Mouse (Mus musculus): ENCODE measurements around the gene Zfp985. TPM values are rescaled to one million over a fixed set of nuclear protein-coding genes. Genes with fewer than 3 reads are reported as not detected.
"Not testable (repeated sequence)": the region's sequence is repeated elsewhere in the genome, so short reads cannot be mapped to it uniquely, and the experiment has no call there.

Zfp985 gene
- polyA plus RNA-seq, 1 experiment from 2014 or later, result 0.16 TPM

- no peak overlapping the region for H3K9ac ChIP-seq (ENCODE audit: low read length)
- ATAC-seq (replicated peaks; ENCODE audit: extremely low read depth, insufficient read depth, low FRiP score), result no peak
- H3K36me3 ChIP-seq (ENCODE audit: control insufficient read depth, insufficient read depth), result no peaks in the 10 kb centered on the region
- no peaks in the 10 kb centered on the region for H3K27me3 ChIP-seq (ENCODE audit: control insufficient read depth, insufficient read depth, low read length)
- no peak overlapping the region for H3K4me2 ChIP-seq (ENCODE audit: low read depth, low read length)
- no peaks in the 10 kb centered on the region for H3K4me1 ChIP-seq (ENCODE audit: control insufficient read depth, insufficient read depth, low read length)
- H3K9me3 ChIP-seq (replicated peaks; ENCODE audit: control insufficient read depth, low read length), result peaks cover 16% of the 10 kb centered on the region
- H3K4me3 ChIP-seq (ENCODE audit: low read length), result no peak overlapping the region
- WGBS, result 52% methylated on average over 1 of the region's 1 CpGs
- H3K27ac ChIP-seq (ENCODE audit: low read length), result no peak overlapping the region
These were observed 44.6 kb downstream of the Zfp985 start for GRCm38 (mm10) chr4:147597685-147598084.

- Histone ChIP-seq H3K4me3 (ENCODE audit: low read length) (no peak overlapping the region), H3K27me3 (ENCODE audit: control insufficient read depth, insufficient read depth, low read length) (no peaks in the 10 kb centered on the region), H3K36me3 (ENCODE audit: control insufficient read depth, insufficient read depth) (no peaks in the 10 kb centered on the region), H3K9ac (ENCODE audit: low read length) (no peak overlapping the region), H3K9me3 (replicated peaks; ENCODE audit: control insufficient read depth, low read length) (peaks cover 16% of the 10 kb centered on the region), H3K27ac (ENCODE audit: low read length) (no peak overlapping the region), H3K4me2 (ENCODE audit: low read depth, low read length) (no peak overlapping the region), H3K4me1 (ENCODE audit: control insufficient read depth, insufficient read depth, low read length) (no peaks in the 10 kb centered on the region)
- WGBS, result 54% methylated on average over 2 of the region's 2 CpGs
- ATAC-seq (replicated peaks; ENCODE audit: extremely low read depth, insufficient read depth, low FRiP score), result no peak
These were observed 45.8 kb downstream of the Zfp985 start for GRCm38 (mm10) chr4:147598831-147599230.

- no peak for ATAC-seq (replicated peaks; ENCODE audit: extremely low read depth, insufficient read depth, low FRiP score)
- H3K4me1 ChIP-seq (ENCODE audit: control insufficient read depth, insufficient read depth, low read length), result no peaks in the 10 kb centered on the region
- H3K4me2 ChIP-seq (ENCODE audit: low read depth, low read length), result no peak overlapping the region
- no peaks in the 10 kb centered on the region for H3K36me3 ChIP-seq (ENCODE audit: control insufficient read depth, insufficient read depth)
- no peaks in the 10 kb centered on the region for H3K27me3 ChIP-seq (ENCODE audit: control insufficient read depth, insufficient read depth, low read length)
- no peak overlapping the region for H3K27ac ChIP-seq (ENCODE audit: low read length)
- no peak overlapping the region for H3K9ac ChIP-seq (ENCODE audit: low read length)
- H3K4me3 ChIP-seq (ENCODE audit: low read length), result no peak overlapping the region
- WGBS, result 33% methylated on average over 1 of the region's 1 CpGs
- H3K9me3 ChIP-seq (replicated peaks; ENCODE audit: control insufficient read depth, low read length), result peaks cover 15% of the 10 kb centered on the region
These were observed 48.8 kb downstream of the Zfp985 start for GRCm38 (mm10) chr4:147601881-147602280.

GRCm38 (mm10) chr4:147603806-147604205 lies 50.7 kb downstream of the Zfp985 start:
- Histone ChIP-seq H3K4me1 (ENCODE audit: control insufficient read depth, insufficient read depth, low read length) (no peaks in the 10 kb centered on the region), H3K27ac (ENCODE audit: low read length) (no peak overlapping the region), H3K36me3 (ENCODE audit: control insufficient read depth, insufficient read depth) (no peaks in the 10 kb centered on the region), H3K4me2 (ENCODE audit: low read depth, low read length) (no peak overlapping the region), H3K9ac (ENCODE audit: low read length) (no peak overlapping the region), H3K4me3 (ENCODE audit: low read length) (no peak overlapping the region), H3K9me3 (replicated peaks; ENCODE audit: control insufficient read depth, low read length) (peaks cover 12% of the 10 kb centered on the region), H3K27me3 (ENCODE audit: control insufficient read depth, insufficient read depth, low read length) (no peaks in the 10 kb centered on the region)
- ATAC-seq (replicated peaks; ENCODE audit: extremely low read depth, insufficient read depth, low FRiP score), result no peak
- WGBS, result 69% methylated on average over 4 of the region's 4 CpGs

- Histone ChIP-seq H3K9ac (ENCODE audit: low read length) (no peak overlapping the region), H3K27me3 (ENCODE audit: control insufficient read depth, insufficient read depth, low read length) (no peaks in the 10 kb centered on the region), H3K27ac (ENCODE audit: low read length) (no peak overlapping the region), H3K9me3 (replicated peaks; ENCODE audit: control insufficient read depth, low read length) (peaks cover 2% of the 10 kb centered on the region), H3K4me2 (ENCODE audit: low read depth, low read length) (no peak overlapping the region), H3K4me3 (ENCODE audit: low read length) (no peak overlapping the region), H3K4me1 (ENCODE audit: control insufficient read depth, insufficient read depth, low read length) (no peaks in the 10 kb centered on the region), H3K36me3 (ENCODE audit: control insufficient read depth, insufficient read depth) (no peaks in the 10 kb centered on the region)
- no peak for ATAC-seq (replicated peaks; ENCODE audit: extremely low read depth, insufficient read depth, low FRiP score)
- WGBS, result 72% methylated on average over 4 of the region's 4 CpGs
These were observed 52.4 kb downstream of the Zfp985 start for GRCm38 (mm10) chr4:147605521-147605920.

GRCm38 (mm10) chr4:147606511-147606910 lies 53.4 kb downstream of the Zfp985 start:
- not testable (repeated sequence) for H3K4me2 ChIP-seq (ENCODE audit: low read depth, low read length); H3K27me3 ChIP-seq (ENCODE audit: control insufficient read depth, insufficient read depth, low read length); H3K9ac ChIP-seq (ENCODE audit: low read length); H3K4me1 ChIP-seq (ENCODE audit: control insufficient read depth, insufficient read depth, low read length); ATAC-seq (replicated peaks; ENCODE audit: extremely low read depth, insufficient read depth, low FRiP score); H3K27ac ChIP-seq (ENCODE audit: low read length); H3K9me3 ChIP-seq (replicated peaks; ENCODE audit: control insufficient read depth, low read length); H3K4me3 ChIP-seq (ENCODE audit: low read length); H3K36me3 ChIP-seq (ENCODE audit: control insufficient read depth, insufficient read depth)
- WGBS, result 76% methylated on average over 6 of the region's 6 CpGs

- no CpG with 5 or more reads among the region's 2 CpGs for WGBS
- H3K27me3 ChIP-seq (ENCODE audit: control insufficient read depth, insufficient read depth, low read length); H3K4me1 ChIP-seq (ENCODE audit: control insufficient read depth, insufficient read depth, low read length); H3K9me3 ChIP-seq (replicated peaks; ENCODE audit: control insufficient read depth, low read length); H3K4me3 ChIP-seq (ENCODE audit: low read length); H3K27ac ChIP-seq (ENCODE audit: low read length); H3K9ac ChIP-seq (ENCODE audit: low read length); H3K4me2 ChIP-seq (ENCODE audit: low read depth, low read length); H3K36me3 ChIP-seq (ENCODE audit: control insufficient read depth, insufficient read depth): not testable (repeated sequence)
- peak; percentile 67; the same call in 1 of the 2 replicates for ATAC-seq (replicated peaks; ENCODE audit: extremely low read depth, insufficient read depth, low FRiP score)
These were observed 80.8 kb downstream of the Zfp985 start for GRCm38 (mm10) chr4:147633818-147634262.

Other genes with a start within 250 kb of the Zfp985 start
- 0.17 TPM in 1 of 2 replicates, not detected in the other for gene Zfp988, start 247.6 kb upstream of the Zfp985 start, polyA plus RNA-seq (2015; fragmentation: Nextera tagmentation; extraction: Ambion mirVana)
- gene Zfp978, start 192.0 kb upstream of the Zfp985 start, polyA plus RNA-seq (2015; fragmentation: Nextera tagmentation; extraction: Ambion mirVana), result not detected in 2 replicates
- 4.6 and 6.3 TPM in 2 replicates for gene Zfp982, start 60.9 kb upstream of the Zfp985 start, polyA plus RNA-seq (2015; fragmentation: Nextera tagmentation; extraction: Ambion mirVana)
- gene Gm16503, start 13.1 kb upstream of the Zfp985 start, polyA plus RNA-seq (2015; fragmentation: Nextera tagmentation; extraction: Ambion mirVana), result 0.12 and 0.25 TPM in 2 replicates
- gene Zfp979, start 89.2 kb downstream of the Zfp985 start, polyA plus RNA-seq (2015; fragmentation: Nextera tagmentation; extraction: Ambion mirVana), result 3.9 TPM in 2 replicates
- gene Zfp534, start 149.3 kb downstream of the Zfp985 start, polyA plus RNA-seq (2015; fragmentation: Nextera tagmentation; extraction: Ambion mirVana), result not detected in 2 replicates